Mouse (Mus musculus) lung, postnatal 4 days (tissue): Measurements from ENCODE around the gene Rfx8.
A peak's percentile ranks its signal among the peaks of the same experiment; 100 is the strongest.

ENCODE experiments used
- DNase-seq, 2 experiments: peaks; one replicate each; pipeline ENCODE4 v3.0.0; 2021

Gene Rfx8

GRCm38 (mm10) chr1:39644333-39644732, 76.5 kb downstream of the Rfx8 start:
- no peak for DNase-seq

- DNase-seq, result no peak
These were observed 79.1 kb downstream of the Rfx8 start for GRCm38 (mm10) chr1:39641667-39642066.

GRCm38 (mm10) chr1:39637139-39637538, 83.7 kb downstream of the Rfx8 start:
- no peak for DNase-seq

GRCm38 (mm10) chr1:39636660-39637059, 84.1 kb downstream of the Rfx8 start:
- DNase-seq, result peak in 1 of 2 experiments; percentile 25

GRCm38 (mm10) chr1:39636196-39636595, 84.6 kb downstream of the Rfx8 start:
- no peak for DNase-seq

- DNase-seq, result no peak
These were observed 92.2 kb downstream of the Rfx8 start for GRCm38 (mm10) chr1:39628606-39629005.

- DNase-seq, result no peak
These were observed 95.3 kb downstream of the Rfx8 start for GRCm38 (mm10) chr1:39625491-39625890.

- DNase-seq, result no peak
These were observed 97.1 kb downstream of the Rfx8 start for GRCm38 (mm10) chr1:39623729-39624128.

- DNase-seq, result no peak
These were observed 97.7 kb downstream of the Rfx8 start for GRCm38 (mm10) chr1:39623106-39623505.

GRCm38 (mm10) chr1:39618524-39618923, 102.3 kb downstream of the Rfx8 start:
- no peak for DNase-seq

GRCm38 (mm10) chr1:39615526-39615925, 105.3 kb downstream of the Rfx8 start:
- DNase-seq, result no peak
